Mouse (Mus musculus) spleen, postnatal 36 days (tissue): ENCODE data around the gene Gpr88.

ENCODE experiments used
- DNase-seq, 2 experiments: peaks; one replicate each; pipeline ENCODE4 v3.0.0; 2022; ENCODE audit warnings: low spot score in 2 of 2, mixed read lengths in 1 of 2

The Gpr88 gene

DNA sequence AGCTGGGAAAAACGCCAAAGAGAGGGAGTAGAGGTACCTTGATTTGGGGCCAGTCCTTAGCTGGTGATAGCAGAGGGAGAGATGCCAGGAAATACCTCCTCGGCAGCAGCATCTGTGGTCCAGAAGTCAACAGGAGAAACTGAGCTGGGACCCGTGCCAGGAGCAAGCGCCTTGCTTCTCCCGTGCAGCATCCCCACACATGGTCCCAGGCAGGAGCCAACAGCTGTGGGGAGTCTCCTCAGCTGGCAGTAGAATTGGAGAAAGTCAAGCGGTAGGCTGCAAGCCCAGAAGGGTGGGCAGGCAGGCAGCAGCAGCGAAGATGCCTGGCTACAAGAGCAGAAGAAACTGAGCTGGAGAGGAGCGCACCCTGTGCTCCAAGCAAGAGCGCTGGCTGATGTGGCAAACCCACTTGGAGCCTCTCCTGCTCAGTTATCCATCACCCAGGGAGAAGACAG lies at the start of gene Gpr88:
Gene Gpr88, minus strand, starts transcription at position 427 of the 455 bp plus-strand sequence.
- no peak for DNase-seq

DNA sequence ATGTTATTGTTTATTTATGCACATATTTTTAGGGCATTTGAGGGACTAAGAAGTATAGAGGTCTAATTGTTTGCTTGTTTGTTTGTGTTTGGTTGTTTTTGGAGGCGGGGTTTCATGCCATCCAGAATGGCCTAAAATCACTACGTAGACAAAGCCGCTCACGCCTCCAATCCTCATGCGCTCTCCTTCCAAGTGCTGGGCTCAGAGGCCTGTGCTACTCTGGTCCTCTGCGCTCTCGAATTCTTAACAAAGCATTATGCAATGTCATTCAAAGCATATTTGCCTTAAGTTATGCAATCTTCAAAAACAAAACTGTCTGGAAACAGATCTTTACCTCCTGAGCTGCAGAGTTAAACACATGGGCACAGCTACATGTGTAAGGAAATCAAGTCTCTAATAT lies 49.3 kb upstream of the Gpr88 start:
- no peak for DNase-seq

DNA sequence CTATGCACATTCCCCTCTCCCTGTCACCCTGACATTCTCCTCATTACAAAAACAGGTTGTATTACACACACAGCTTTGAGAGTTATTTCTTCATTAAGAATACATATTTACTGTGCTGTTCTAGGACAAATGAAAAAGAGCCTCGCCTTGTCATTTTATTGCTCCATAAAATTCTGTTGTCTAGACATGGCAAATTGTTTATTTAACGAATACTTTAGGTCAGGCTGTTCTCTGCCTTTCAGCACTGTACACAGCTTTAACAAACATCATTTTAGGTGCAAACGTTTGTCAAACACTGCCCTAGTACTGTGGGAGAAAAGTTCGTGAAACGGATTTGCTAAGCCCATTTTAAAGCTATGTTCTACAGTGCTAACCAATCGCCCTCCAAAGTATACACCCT lies 48.5 kb upstream of the Gpr88 start:
- no peak for DNase-seq

GRCm38 (mm10) chr3:116298727-116299126 lies 45.4 kb upstream of the Gpr88 start:
- DNase-seq: no peak

DNA sequence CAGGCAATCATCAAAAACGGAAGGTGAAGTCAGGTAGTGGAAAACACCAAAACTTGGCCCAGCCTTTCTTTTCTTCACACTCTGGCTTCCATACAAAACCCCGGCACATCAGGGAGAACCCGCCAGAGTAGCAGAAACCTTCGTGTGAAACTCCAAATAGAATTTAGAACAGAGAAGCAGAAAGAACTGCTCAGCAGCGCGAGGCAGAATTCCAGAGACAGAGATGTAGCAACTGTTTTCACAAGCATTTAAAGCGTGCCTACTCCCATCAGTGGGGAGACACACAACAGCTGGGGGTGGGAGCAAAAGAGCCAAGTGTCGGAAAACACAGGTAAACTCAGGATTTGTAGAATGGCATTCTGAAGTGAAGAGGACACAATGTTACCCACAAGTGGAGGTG lies 44.7 kb upstream of the Gpr88 start:
- no peak for DNase-seq

GRCm38 (mm10) chr3:116297170-116297569 lies 43.9 kb upstream of the Gpr88 start:
- DNase-seq: no peak

GRCm38 (mm10) chr3:116290041-116290815 lies 36.9 kb upstream of the Gpr88 start:
- no peak for DNase-seq

DNA sequence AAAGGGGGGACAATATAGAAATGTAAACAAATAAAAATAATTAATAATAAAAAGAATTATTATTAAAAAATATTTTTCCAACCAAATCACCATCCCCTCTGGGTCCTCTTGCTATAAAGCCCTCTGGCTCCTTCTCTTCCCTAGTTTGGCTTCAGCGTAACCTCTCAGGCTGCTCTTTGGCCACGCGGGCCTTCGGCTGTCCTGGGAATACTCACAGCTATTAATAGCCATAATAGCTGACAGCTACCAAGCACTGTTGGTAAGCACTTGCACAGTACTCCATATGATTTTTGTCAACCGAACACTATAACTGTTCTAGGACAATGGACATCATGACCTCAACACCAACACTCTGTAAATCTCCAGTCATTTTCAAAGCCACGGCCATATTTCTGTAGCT lies 35.5 kb upstream of the Gpr88 start:
- no peak for DNase-seq

DNA sequence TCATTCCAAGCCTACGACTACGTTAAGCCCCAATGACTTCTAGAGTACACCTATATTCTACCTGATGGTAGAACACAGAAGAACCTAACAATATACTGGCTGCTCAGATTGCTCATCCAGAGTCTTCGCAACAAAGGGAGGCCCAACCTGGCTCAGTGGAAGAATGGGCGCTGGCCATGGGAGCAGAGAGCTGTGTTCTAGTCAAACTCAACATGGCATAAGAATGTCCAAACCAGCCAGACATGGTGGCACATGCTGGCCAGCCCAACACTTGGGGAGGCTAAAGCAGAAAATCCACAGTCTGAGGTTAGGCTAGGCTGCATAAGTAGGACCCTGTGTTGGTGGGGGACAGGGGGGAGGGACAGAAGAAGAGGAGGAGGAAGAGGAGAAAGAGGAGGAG lies 31.4 kb upstream of the Gpr88 start:
- no peak for DNase-seq

DNA sequence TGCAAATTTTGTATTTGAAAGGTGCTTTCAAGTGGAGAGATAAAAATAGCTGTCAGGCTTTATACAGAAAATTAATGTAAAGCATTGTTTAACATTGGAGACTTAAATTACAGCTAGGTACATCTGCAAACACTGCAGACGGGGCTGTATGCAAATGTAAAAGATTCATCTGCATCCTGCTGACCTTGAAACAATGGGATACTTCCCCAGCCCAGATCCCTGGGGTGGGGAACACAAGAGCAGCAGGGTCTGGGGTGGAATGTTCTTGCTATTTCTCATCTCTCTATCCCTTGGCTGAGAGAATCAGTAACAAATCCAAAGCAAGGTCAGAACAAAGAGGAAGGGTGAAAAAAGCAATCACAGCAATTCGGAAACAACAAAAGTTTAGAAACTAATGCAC lies 30.7 kb upstream of the Gpr88 start:
- no peak for DNase-seq

DNA sequence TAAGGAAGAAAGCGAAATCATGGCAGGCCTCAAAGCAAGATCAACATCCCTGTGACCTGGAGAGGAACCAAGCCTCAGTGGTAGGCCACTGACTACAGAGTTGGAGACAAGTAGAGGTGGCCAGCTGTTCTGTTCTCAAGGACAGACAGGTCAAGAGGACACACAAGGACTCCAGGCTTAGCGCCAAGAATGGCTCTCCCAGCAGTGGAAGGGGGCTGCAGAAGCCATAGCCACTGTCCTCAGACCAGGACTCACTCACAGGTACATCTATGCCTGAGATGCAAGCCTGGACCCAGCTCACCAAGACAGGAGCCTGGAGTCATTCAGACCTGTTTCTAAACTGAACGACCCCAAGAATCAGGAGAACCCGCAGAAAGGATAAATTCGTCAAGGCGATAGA lies 28.4 kb upstream of the Gpr88 start:
- no peak for DNase-seq

- DNase-seq: no peak
These were observed 23.8 kb upstream of the Gpr88 start for GRCm38 (mm10) chr3:116277146-116277545.

DNA sequence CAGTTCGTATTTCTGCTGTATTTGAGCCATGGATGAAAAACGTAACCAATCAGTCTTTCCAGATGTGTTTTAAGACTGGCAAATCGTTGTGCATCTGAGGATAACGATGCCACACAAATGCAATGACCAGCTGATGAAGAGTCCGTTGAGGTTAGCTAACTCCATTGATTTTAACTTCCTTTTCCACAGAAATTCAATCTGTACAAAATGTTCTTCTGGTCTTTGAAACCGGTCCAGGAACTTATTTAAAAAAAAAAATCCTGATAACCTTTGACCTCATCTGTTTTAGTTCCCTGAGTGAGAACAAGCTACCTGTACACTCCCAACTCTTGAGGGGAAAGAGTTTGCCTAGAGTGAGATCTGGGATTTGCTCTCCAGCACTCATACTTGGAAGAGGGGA lies 18.4 kb upstream of the Gpr88 start:
- DNase-seq: no peak

DNA sequence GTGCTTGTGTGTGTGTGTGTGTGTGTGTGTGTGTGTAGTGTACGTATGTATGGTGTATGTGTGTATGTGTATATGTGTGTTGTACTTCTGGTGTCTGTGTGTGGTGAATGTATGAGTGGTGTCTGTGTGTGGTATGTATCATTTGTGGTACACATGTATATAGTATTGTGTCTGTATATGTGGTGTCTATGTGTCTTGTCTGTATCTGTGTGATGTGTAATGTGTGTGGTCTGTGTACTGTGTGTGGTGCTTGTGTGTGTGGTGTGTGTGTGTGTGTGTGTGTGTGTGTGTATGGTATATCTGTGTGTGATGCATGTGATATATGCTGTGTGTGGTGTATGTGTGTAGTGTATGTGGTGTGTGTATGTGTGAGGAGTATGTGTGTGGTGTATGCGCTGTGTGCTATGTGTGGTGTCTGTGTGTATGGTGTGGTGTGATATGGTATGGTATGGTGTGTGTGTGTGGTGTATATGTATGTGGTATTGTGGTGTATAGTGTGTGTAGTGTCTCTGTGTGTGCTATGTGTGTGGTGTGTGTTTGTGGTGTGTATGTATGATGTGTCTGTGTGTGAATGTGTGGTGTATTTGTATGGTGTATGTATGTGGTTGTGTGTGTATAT lies 13.8 kb upstream of the Gpr88 start:
- no peak for DNase-seq

GRCm38 (mm10) chr3:116266360-116266759 lies 13.1 kb upstream of the Gpr88 start:
- no peak for DNase-seq

DNA sequence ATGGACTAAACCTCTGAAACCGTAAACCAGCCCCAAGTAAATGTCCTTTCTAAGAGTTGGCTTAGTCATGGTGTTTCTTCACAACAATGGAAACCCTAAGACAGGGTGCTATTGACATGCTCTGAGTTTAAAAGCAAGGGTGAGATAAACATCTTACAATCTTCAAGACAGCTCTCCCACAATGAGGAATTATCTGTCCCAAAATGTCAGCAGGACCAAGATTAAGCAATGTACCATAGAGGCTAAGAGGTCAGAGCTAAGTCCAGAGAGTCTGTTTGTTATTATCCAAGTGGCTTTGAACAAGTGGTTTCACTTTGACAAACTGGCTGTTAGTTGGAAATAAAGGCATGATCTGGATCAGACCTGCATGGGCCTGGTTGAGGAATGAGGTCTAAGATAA lies 10.7 kb upstream of the Gpr88 start:
- DNase-seq: no peak

- DNase-seq: no peak
These were observed 9.8 kb upstream of the Gpr88 start for GRCm38 (mm10) chr3:116263061-116263460.

DNA sequence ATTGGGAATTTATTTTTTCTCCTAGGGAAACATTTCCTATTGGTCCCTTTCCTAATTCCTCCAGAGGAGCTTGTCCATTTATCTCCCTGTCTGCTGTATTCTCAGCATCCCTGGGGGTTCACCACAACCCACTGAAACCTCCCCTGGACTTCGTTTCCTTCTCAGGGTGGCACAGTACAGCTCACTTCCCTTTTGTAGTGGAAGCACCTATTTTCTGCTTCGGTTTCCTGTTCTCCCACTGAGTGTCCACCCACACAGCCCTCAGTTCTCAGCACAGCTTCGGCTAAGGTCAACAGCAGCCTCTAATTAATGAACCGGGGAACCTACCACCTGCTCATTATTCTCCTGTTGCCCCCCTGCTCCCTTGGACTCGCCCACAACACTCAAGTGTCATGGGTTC lies 2.8 kb upstream of the Gpr88 start:
- no peak for DNase-seq

DNA sequence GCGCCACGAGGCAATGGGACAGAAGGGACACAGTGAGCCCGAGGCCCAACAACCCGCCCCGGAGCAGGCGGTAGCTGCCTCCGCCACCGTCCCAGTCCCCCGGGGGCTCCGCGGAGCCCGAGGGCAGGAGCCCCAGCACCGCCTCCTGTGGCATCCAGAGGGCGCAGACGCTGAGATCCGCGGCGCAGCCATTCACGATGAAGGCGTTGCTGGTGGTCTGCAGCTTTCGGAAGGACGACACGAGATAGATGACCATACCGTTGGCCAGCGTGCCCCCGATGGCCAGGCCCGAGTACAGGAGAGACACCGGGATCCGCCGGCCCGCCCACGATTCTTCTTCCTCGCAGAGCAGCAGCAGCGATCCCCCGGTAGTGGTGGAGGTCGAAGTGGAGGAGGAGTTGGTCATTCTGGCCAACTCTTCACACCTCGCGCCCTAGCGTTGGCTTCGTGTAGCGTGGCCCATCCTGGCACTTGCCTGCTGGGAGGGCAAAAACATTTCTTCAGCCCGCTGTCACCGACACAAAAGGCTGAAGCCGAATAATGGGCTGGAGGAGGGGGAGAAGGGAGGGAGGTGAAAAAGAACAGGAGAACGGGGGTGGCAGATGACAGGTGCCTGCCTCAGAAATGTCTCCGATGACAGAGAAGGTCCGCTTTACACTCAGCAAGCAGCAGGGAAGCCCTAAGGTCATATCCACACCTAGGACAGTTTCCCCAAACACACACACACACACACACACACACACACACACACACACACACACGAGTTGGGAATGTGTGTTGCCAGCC lies 855 bp downstream of the Gpr88 start:
- DNase-seq: no peak

- DNase-seq: no peak
These were observed 1.6 kb downstream of the Gpr88 start for GRCm38 (mm10) chr3:116251481-116252254.

- no peak for DNase-seq
These were observed 4.3 kb downstream of the Gpr88 start for GRCm38 (mm10) chr3:116249026-116249425.

DNA sequence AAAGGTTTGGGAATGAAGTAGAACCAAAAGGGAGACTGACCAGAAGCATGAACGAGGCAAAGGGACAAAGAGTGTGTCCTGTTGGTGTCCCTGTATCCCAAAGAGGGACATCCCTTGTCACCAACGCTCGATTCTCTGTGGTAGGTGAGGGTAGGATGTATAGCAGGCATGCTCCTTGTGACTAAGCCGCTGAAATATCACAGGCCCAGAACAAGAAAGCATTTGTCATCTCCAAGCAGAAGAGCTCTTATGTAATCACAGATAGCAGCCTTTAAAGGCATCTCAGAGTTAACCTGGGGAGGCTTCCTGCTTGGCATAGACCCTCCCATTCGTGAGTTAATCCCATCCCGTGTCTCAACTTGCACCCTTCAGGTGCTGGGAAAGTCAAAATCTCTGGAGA lies 8.8 kb downstream of the Gpr88 start:
- no peak for DNase-seq
